Mouse (Mus musculus): ENCODE data around the gene Trir.

- TF ChIP-seq TAL1 (IDR thresholded peaks at IDR 0.05; ENCODE audit: low read length) = no peak
- no peak for TF ChIP-seq GATA1 (IDR thresholded peaks at IDR 0.05; ENCODE audit: low read length)
Measured at GRCm38 (mm10) chr8:84985684-84986378, 40.8 kb upstream of the Trir start.
